Mouse (Mus musculus): Measurements from ENCODE around the gene Zfp991. TPM values are rescaled to one million over a fixed set of nuclear protein-coding genes. Genes with fewer than 3 reads are reported as not detected.
"Not testable (repeated sequence)": the region's sequence is repeated elsewhere in the genome, so short reads cannot be mapped to it uniquely, and the experiment has no call there.

Zfp991 gene
- polyA plus RNA-seq (2017; shearing (Covaris generic)): 10 to 100 TPM in 1 of 2 experiments, 1 to 10 TPM in 1; 6.4 to 12.5 TPM

DNA sequence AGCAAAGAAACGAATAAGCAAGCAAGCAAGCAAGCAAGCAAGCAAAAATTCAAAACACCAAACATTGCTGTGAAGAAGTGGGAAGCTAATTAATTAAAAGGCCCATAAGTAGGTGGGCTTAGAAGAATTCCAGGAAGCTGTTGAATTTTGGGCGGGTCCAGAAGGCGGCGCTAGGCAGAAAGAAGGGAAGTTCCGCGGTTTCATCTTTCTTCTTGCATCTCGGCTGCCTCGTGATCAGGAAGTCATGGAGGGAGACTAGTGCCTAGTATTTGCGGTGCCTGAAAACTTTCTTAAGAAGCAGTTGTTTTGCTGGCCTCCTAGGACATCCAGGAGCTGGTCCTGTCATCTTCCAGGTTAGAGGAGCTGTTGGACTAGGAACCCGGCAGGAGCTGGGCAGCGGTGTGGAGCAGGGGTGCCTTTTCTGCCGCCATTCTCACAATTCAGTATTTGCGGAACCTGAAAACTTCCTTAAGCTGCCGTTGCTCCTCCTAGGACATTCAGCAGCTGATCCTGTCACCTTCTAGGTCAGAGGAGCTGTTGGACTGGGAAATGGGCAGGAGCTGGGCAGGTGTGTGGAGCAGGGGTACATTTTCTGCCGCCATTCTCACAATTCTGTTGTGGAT is at the start of gene Zfp991:
Zfp991 (plus strand) TSS at position 202 of the 623 bp plus-strand sequence.
- ATAC-seq: peak; percentile 85

DNA sequence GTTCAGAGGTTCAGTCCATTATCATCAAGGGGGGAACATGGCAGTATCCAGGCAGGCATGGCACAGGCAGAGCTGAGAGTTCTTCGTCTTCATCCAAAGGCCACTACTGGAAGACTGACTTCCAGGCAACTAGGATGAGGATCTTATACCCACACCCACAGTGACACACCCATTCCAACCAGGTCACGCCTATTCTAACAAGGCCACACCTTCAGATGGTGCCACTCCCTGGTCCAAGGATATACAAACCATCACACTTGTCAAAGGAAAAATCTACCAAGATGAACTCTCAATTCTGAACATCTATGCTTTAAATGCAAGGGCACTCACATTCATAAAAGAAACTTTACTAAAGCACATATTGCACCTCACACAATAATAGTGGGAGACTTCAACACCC is 36.2 kb upstream of the Zfp991 start:
- not testable (repeated sequence) for ATAC-seq

DNA sequence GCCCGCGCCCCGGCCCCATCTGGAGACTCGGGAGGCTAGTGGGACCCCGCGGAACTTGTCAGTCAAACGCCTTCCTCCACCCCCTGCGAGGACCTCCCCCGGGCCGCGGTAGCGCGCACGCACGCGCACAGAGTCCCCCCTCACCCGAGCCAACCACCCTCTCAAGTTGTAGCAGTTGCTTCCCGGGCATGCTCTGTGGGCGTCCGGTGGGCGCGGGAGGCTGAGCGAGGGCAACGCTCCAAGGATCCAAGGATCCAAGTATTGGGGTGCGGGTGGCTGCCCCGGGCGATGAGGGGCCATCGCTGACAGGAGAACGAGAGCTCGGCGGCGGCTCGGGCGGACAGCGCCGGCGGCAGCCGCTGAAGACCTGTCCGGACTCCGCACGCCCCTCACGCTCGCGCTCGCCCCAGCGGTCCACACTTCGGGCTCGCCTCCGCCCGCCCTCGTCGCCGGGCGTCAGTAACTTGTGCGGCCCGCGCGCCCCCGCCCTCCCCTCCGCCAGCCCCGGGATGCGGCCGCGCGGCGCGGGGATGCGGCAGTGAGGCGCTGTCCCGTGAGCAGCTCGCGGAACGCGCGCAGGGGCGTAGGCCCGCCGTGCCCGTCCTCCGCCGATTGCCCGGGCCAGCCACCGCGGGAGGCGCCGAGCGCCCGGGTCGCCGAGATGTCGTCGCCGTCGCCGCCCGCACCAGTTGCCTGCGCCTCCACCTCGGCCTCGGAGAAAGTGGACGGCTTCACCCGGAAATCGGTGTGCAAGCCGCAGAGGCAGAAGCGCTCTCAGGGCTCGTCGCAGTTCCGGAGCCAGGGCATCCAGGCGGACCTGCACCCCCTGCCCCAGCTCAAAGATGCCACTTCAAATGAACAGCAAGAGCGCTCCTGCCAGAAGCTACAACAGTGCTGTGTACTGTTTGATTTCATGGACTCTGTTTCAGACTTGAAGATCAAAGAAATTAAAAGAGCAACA is 29.9 kb upstream of the Zfp991 start:
- not testable (repeated sequence) for ATAC-seq

DNA sequence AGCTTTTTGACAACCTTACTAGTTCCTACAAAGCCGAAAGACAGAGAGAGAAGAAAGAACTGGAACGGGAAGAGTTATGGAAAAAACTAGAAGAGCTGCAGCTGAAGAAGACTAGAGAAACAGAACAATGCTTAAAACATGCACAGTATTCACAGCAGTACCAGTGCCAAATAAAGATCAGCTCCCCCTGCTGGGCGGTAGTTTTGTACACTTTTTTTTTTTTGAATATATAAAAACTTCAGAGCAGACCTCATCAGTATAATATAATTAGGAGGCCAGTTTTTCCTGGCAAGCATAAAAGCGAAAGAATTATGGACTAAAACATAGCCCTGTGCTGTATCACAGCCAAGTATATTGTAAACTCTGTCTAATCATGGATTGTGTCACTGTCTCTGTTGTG is 28.0 kb upstream of the Zfp991 start:
- ATAC-seq: not testable (repeated sequence)

DNA sequence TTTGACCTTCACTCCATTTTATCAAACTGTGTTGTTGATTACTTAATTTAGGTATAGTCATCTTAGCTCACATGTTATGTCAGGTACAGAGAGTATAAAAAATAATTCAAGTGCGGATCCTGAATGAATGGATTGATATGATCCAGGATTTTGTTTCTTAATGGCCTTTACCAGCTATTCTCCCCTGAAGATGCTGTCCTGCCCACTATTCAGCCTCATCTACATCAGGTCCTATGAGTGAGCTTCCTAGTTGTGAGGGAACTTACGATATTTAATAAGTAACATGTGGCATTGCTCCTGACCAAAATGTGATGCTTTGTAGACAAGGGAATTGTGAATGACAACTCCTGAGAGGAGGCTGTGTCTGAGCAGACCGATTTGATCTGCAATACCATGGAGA is 14.0 kb upstream of the Zfp991 start:
- ATAC-seq: not testable (repeated sequence)

DNA sequence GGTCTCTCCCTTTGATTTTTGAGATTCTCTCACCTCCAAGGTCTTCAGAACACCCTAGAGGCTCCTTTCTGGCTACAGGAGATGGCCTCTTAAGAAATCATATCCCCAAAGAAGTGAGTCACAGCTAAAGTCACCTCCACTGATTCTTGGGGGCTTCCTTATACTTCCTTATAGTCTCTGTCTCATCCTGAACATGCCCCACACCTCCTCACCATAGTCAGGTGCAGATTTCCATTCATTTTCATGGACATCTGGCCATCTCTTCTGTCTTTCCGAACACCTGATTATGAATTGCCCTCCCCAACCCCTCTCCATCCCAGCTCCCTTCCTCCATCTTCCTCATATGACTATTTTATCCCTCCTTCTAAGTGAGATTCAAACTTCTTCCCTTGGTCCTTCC is 9.6 kb upstream of the Zfp991 start:
- not testable (repeated sequence) for ATAC-seq

DNA sequence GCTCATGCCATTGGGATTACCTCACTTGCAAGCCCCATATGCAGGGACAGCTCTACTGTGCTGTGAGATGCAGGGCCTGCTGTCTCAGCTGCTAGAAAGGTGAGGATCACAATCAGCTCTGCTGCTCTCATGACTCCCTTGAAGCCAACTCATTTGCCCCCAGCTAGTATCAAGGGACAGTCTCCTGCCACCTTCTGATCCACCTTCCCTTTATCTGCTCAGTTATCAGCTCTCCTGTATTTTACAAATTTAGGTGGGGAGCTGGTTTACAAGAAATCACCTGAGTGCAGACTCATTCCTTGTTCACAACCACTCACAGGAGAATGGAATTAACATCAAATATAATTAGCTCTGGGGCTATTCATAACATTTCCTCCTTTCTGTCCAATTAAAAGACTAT is 8.0 kb upstream of the Zfp991 start:
- ATAC-seq: not testable (repeated sequence)

DNA sequence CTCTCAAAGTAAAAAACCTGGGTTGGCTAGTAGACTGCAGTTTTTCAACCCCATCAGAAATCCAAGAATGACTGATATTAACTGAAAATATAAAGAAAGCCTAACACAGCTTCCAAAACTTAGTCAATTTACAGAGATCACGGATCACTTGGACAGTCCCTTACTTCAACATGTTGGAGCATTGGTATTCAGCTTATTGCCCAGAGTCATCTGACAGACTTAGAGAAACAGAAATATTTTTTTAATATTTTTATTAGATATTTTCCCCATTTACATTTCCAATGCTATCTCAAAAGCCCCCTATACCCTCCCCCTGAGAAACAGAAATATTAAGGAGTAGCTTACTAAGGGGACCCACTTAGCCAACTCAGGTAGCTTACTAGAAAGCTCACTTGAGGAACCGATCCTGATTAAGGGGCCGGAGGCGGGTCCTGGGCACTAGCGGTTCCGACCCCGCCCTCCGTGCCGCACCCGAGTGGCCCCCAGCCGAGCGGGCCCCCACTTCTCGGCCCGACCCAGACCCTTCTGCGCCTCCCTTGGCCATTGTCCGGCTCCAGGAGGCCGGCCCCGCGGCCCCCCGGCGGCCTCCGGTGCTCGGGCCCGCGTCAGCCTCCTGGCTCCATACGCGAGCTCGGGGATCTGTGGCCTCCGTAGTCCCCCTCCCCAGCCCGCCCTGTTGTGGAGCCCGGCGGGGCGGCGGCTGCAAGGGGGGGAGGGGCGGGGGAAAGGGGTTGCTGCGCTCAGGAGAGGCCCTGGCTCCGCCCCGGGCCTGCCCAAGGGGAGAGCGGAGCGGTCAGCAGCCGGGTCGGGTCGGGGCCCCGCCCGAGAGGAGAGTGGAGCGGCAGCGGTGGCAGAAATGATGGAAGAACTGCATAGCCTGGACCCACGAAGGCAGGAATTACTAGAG is 7.2 kb upstream of the Zfp991 start:
- not testable (repeated sequence) for ATAC-seq

DNA sequence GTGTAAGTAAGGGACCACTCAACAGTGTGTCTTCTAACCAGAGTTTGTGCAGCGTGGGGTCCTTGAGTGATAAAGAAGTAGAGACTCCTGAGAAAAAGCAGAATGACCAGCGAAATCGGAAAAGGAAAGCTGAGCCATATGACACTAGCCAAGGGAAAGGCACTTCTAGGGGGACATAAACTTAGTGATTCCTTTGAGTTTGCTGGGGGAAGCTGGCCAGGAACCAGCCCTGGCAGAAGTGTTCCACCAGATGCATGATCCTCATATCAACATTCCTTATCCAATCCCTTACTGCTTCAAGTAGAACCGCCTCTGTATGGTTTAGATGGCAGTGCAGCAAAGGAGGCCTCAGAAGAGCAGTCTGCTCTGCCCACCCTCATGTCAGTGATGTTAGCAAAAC is 6.5 kb upstream of the Zfp991 start:
- not testable (repeated sequence) for ATAC-seq

DNA sequence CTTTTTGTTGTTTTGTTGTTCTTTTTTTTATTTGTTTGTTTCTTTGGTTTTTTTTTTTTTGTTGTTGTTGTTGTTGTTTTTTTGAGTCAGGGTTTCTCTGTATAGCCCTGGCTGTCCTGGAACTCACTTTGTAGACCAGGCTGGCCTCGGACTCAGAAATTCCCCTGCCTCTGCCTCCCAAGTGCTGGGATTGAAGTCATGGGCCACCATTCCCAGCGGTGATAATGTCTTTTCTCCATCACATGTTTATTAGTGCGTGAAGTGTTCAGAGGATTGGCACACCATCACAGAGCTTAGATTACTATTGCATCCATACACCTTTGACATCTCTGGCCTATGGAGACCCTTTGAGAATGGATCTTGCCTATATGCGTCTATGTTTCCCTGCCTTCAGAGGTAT is 6.0 kb upstream of the Zfp991 start:
- ATAC-seq: not testable (repeated sequence)

DNA sequence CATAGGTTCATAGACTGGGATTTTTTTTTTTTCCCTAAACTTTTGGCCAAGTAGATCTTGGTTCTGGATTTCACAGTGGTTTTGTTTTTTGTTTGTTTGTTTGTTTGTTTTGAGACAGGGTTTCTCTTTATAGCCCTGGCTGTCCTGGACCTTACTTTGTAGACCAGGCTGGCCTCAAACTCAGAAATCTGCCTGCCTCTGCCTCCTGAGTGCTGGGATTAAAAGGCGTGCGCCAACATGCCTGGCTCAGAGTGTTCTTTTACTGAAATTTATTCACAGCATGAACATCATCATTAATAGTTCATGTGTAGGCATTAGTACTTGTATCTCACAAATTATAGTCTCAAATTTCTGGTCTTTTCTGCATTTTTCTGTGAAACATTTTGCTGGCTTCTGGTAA is 5.4 kb upstream of the Zfp991 start:
- not testable (repeated sequence) for ATAC-seq

DNA sequence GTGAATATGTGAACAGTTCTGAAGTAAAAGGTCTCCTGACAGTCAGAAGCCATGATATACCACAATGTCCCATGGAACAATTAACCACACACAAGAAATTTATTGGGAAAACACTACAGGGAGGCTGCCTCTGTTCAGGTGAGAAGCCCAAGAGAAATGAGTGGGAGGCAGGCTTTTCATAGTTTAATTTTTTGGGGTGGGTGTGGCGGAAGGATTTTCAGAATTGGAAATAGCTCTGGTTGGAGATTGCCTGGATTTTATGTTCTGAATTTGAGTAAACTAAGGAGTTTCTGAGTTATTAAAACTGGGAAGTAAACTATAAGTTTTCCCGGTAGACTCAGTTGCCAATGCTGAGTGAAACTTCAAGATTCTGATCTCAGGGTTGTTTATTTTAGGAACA is 4.7 kb upstream of the Zfp991 start:
- ATAC-seq: not testable (repeated sequence)

DNA sequence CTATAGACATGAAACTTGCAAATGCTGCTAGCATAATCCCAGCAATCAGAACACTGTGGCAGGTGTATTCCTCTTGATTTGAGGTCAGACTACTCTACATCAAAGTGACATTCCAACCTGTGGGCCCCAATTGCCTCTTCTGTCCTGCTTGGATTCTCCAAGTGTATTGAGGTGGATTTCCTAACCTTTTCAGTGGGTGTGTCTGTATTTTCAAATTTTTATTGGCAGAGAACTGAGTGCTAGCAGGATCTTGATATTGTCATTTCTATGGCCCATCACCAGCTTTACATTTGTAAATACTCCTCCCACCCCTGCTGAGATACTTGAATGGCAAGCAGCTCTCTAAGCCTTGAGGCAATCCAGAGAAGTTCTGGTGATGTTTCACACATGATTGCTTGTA is 3.7 kb upstream of the Zfp991 start:
- not testable (repeated sequence) for ATAC-seq

DNA sequence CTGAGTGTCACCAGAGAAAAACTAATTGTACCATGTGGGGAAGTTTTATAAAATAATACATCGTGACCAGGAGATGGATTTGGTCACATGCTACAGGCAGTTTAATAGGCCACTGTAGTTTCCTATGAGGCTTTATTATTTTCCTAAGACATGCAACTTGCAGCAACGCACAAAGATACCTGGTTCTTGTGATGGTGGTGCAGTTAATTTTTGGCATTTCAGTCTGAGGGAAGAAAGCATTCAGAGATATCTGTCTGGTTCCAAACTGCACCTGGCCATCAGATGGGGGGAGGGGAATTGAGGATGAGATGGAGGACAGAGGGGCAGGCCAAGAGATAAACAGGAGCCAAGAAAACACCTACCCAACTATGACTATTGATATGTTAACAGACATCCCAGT is 1.8 kb downstream of the Zfp991 start:
- not testable (repeated sequence) for ATAC-seq

DNA sequence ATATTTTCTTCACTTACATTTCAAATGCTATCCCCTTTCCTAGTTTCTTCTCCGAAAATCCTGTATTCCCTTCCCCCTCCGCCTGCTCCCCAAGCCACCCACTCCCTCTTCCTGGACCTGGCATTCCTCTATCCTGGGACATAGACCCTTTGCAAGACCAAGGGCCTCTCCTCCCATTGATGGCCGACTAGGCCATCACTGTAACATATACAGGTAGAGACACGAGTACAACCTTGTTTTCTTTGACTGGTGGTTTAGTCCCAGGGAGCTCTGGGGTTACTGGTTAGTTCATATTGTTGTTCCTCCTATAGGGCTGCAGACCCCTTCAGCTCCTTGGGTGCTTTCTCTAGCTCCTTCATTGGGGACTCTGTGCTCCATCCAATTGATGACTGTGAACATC is 9.9 kb downstream of the Zfp991 start:
- ATAC-seq: not testable (repeated sequence)

DNA sequence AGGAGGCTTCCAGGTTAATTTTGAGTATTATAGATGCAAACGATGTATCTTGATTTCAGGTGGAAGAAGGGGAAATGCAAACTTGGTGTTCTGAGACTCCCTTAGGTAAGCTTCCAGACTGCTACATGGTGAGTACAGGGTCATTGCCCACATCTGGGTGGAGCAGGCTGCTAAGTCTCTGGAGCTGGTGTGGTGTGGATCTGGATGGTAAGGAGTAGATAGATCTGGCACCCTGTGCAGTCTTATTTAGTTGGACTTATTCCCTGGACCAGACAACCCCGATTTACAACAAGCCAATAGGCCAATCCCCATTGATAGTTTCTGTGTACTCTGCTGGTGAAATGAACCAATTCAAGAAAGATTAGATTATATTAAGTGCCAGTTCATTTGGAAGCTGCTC is 33.4 kb downstream of the Zfp991 start:
- not testable (repeated sequence) for ATAC-seq

DNA sequence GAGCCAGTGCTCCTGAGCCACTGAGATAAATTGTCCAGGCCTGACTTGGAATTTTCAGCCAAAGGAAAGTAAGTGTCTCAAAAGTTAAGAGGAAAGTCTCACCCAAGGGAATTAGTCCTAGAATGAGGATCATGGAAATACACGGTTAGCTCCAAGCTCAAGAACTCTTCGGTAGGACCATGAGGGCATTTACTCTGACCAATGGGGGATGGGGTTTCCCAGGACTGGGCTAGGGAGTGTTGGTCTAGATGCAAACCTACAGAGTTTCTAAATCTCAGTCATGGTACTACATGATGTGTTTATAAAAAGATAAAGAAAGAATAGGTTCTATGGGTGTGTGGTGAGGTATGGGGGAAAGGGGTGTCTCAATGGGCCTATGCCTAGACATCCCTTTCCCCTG is 38.7 kb downstream of the Zfp991 start:
- not testable (repeated sequence) for ATAC-seq

DNA sequence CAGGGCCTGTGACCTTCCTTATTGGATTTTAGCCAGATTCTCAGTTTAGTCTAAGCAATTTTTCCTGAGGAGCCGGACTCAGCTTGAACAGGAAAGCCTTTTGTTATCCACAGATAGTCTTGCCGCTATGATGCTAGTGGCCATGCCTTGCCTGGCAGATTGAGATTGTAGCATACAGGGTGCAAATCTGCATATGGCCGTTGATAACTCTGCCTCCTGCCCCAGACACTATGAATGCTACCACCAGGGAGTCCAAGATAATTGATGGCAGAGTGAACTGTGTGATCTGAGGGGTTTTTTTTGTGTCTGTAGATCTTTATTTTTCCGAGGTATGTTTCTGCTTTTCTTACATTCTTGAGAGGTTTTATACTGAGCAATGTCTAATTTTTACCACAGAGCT is 39.7 kb downstream of the Zfp991 start:
- ATAC-seq: peak; percentile 10

DNA sequence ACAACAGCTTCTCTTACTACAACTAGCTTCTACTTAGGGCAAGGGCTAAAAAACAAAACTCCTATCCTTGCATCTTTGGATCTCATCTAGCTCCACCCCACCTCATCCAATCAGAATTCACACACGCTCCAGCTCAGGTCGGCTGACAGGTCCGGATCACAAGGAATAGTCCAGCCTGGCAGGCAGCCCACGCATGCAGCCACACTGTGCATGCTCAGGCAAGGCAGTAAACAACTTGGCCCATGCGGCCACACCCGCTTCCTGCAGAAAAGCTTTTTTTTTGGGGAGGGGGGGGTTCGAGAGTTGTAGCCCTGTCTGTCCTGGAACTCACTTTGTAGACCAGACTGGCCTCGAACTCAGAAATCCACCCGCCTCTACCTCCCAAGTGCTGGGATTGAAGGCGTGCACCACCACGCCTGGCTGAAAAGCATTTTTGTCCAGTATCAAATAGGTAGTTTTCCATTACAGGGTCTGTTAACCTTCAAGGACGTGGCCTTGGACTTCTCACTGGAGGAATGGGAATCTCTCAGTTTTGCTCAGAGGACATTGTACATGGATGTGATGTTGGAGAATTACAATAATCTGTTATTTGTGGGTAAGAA is 44.5 kb downstream of the Zfp991 start:
- not testable (repeated sequence) for ATAC-seq

DNA sequence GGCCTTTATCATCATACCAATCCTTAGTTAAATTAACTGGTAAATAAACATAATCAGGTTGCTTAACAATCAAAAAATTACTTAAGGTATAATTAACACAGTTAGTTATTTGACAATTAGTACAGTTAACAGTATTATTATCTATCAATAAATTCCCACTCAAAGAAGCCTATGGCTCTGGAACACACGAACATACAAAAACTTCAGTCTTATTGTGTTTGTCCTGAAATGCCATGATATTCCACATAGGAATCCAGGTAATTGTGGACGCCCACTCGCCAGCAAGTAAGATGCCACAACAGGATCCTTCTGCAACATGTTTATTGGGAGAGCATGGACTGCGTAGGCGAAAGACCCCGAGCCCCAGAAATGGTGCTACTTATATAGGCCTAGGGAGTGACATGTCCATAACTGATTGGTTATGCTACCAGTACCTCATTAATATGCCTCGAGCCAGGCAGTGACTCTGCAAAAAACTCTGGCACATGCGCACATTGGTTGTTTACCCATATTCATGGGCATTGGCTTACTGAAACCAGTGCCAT is 49.4 kb downstream of the Zfp991 start:
- not testable (repeated sequence) for ATAC-seq

DNA sequence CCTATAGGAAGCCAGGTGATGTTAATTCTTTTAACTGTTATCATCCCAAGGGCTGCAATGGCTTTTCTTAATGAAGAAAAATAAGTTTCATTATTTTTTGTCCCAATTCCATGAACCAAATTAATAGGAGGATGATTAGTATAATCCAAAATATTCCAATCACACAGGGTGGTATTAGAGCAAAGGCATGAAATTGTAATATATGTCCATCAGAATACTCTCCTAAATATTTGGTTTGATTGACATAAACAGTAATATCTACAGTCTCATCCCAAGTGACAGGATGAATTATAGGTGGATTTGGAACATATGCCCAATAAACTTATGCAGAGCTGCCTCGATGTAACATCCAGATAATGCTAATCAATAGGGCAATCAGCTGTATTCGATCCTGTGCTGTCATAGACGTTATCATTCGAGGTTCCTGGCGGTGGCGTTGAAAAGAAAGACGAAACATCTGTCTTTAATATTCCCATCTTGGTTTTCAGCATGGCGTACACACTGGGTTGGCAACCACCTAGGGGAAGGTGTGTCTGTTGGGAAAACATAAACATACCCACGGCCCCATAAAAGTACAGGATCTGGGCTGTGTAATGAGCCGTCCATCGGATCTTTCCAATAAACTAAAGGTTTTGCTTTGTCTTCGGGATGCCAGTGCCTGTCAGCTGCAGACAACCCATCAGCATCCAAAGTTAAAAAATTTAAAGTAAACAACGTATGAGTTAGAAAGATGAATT is 50.3 kb downstream of the Zfp991 start:
- not testable (repeated sequence) for ATAC-seq
